Mouse (Mus musculus) liver, adult 2 months (tissue): ENCODE data around the gene Tmem108. TPM values are rescaled to one million over a fixed set of nuclear protein-coding genes. Genes with fewer than 3 reads are reported as not detected.

Experiments
- DNase-seq: peaks from one replicate; pipeline ENCODE4 v3.0.0-alpha.2; 2011; ENCODE audit warnings: low read depth, low spot score; ENCODE audit errors: extremely low read depth
- H3K27ac ChIP-seq: fragments of 200-500 bp; replicated peaks from 2 replicates; pipeline ENCODE4 v1.5.1; 2012; ENCODE audit warnings: low read depth, mild to moderate bottlenecking, control low read depth, inconsistent platforms, low read length; ENCODE audit not compliant: insufficient read depth
- H3K27me3 ChIP-seq: fragments of 200-500 bp; 2 replicates; pipeline ENCODE4 v1.6.1; 2012; ENCODE audit warnings: mild to moderate bottlenecking, moderate library complexity, low read length, inconsistent platforms; ENCODE audit not compliant: control insufficient read depth, insufficient read depth
- H3K36me3 ChIP-seq: fragments of 200-500 bp; 2 replicates; pipeline ENCODE4 v1.6.1; 2012; ENCODE audit warnings: low read length, inconsistent platforms; ENCODE audit not compliant: control insufficient read depth, insufficient read depth
- H3K4me1 ChIP-seq: fragments of 200-500 bp; 2 replicates; pipeline ENCODE4 v1.6.1; 2011; ENCODE audit warnings: low read length; ENCODE audit not compliant: control insufficient read depth, insufficient read depth
- H3K4me3 ChIP-seq: fragments of 200-500 bp; 2 replicates; pipeline ENCODE4 v1.5.1; 2011; ENCODE audit warnings: low read depth, mild to moderate bottlenecking, control low read depth, low read length, moderate library complexity; ENCODE audit not compliant: insufficient read depth
- H3K79me2 ChIP-seq: fragments of 200-500 bp; 2 replicates; pipeline ENCODE4 v1.6.1; 2012; ENCODE audit warnings: inconsistent platforms, mild to moderate bottlenecking, low read length, moderate library complexity; ENCODE audit not compliant: control insufficient read depth, insufficient read depth
- H3K9ac ChIP-seq: fragments of 200-500 bp; 2 replicates; pipeline ENCODE4 v1.6.1; 2012; ENCODE audit warnings: low read depth, mild to moderate bottlenecking, control low read depth, inconsistent platforms, low read length
- CTCF ChIP-seq: fragments of 200-500 bp; IDR thresholded peaks from 2 replicates; pipeline ENCODE4 v1.5.1; 2011; ENCODE audit warnings: low read depth, low read length, control low read depth
- POLR2A ChIP-seq: fragments of 200-500 bp; IDR thresholded peaks from 2 replicates; pipeline ENCODE4 v1.6.1; 2011; ENCODE audit warnings: low read length, control low read depth; ENCODE audit not compliant: insufficient read depth; ENCODE audit errors: extremely low read depth
- WGBS: fragments of 180-500 bp; shearing (Covaris S2); methylation state at CpG from one replicate; pipeline ENCODE4 v1.1.7; 2018; 5-methylcytosine and 5-hydroxymethylcytosine counted together
- polyA plus RNA-seq: library from polyadenylated mRNA; depleted of rRNA; stranded (reverse); fragments of >200 nt; gene quantifications from 2 replicates; pipeline ENCODE4 v1.2.3, GENCODE M21; 2012
- total RNA-seq: library from RNA; depleted of rRNA; stranded (reverse); fragments of >200 nt; gene quantifications from 2 replicates; pipeline ENCODE4 v1.2.3, GENCODE M21; 2014

Gene Tmem108
- total and polyA plus RNA-seq, 2 experiments: 0.09 to 0.40 TPM

- Histone ChIP-seq H3K36me3 (no peaks in the 10 kb centered on the region), H3K27me3 (no peaks in the 10 kb centered on the region), H3K79me2 (no peaks in the 10 kb centered on the region), H3K9ac (no peak overlapping the region), H3K4me3 (no peak overlapping the region), H3K27ac (no peak overlapping the region), H3K4me1 (no peaks in the 10 kb centered on the region)
- 89% methylated on average over 6 of the region's 6 CpGs for WGBS
- TF ChIP-seq POLR2A: no peak
- no peak for TF ChIP-seq CTCF
- DNase-seq: no peak
These were observed 95.8 kb downstream of the Tmem108 start for GRCm38 (mm10) chr9:103665817-103666216.

- H3K27me3 ChIP-seq: no peaks in the 10 kb centered on the region
- no peak for DNase-seq
- 86% methylated on average over 11 of the region's 11 CpGs for WGBS
- no peak overlapping the region for H3K27ac ChIP-seq
- TF ChIP-seq CTCF (no peak), POLR2A (no peak)
- H3K4me1 ChIP-seq: no peaks in the 10 kb centered on the region
- H3K9ac ChIP-seq: no peak overlapping the region
- H3K4me3 ChIP-seq: no peak overlapping the region
- no peaks in the 10 kb centered on the region for H3K79me2 ChIP-seq
- H3K36me3 ChIP-seq: no peaks in the 10 kb centered on the region
These were observed 97.5 kb downstream of the Tmem108 start for GRCm38 (mm10) chr9:103664151-103664550.

DNA sequence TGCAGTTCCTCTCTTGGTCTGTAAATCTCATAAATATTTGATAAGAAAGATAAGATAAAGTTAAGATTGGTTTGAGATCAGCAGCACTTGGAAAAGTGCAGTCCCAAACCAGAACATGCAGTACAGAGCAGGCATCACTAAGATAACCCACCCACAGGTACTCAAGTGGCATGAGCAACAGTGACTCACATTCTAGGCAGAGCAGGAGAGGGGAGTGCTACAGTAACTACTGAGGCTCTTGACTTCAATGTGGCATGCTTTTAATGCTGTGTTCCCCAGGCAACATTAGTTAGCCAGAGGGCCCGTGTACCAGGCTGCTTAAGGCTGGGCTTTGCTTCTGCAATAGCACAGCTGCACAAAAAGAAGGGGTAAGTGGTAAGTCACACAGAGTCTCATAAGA, 99.8 kb downstream of the Tmem108 start:
- DNase-seq: no peak
- H3K27ac ChIP-seq: no peak overlapping the region
- WGBS: 90% methylated on average over 1 of the region's 1 CpGs
- TF ChIP-seq POLR2A (no peak), CTCF (no peak)
- H3K9ac ChIP-seq: no peak overlapping the region
- H3K4me3 ChIP-seq: no peak overlapping the region
- no peaks in the 10 kb centered on the region for H3K27me3 ChIP-seq
- H3K36me3 ChIP-seq: no peaks in the 10 kb centered on the region
- no peaks in the 10 kb centered on the region for H3K4me1 ChIP-seq
- H3K79me2 ChIP-seq: no peaks in the 10 kb centered on the region

DNA sequence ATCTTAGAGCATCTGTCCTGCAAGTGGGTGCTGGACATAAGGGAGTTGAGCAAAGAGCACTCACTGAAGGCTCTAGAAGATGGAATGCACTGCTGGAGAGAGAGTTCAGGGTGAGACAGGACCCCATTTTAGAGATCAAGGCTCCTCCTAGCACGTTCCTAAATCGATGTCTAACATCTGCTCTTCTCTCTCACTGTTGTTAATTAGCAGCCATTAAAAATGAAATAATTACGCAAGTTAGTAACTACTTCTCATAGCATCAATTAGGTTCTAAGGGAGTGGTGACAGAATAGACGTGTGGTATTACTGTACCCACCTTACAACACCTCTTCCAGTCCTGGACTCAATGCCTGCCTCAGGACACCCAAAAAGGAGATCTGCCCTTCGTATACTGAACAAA, 103.7 kb downstream of the Tmem108 start:
- no peaks in the 10 kb centered on the region for H3K27me3 ChIP-seq
- H3K4me1 ChIP-seq: no peaks in the 10 kb centered on the region
- no peaks in the 10 kb centered on the region for H3K79me2 ChIP-seq
- no peak overlapping the region for H3K9ac ChIP-seq
- no peak for DNase-seq
- no peak overlapping the region for H3K4me3 ChIP-seq
- no peak for TF ChIP-seq POLR2A
- TF ChIP-seq CTCF: no peak
- H3K27ac ChIP-seq: no peak overlapping the region
- H3K36me3 ChIP-seq: no peaks in the 10 kb centered on the region
- WGBS: 80% methylated on average over 5 of the region's 5 CpGs

GRCm38 (mm10) chr9:103657183-103657975, 104.3 kb downstream of the Tmem108 start:
- Histone ChIP-seq H3K9ac (no peak overlapping the region), H3K27me3 (no peaks in the 10 kb centered on the region), H3K4me1 (no peaks in the 10 kb centered on the region), H3K36me3 (no peaks in the 10 kb centered on the region), H3K4me3 (no peak overlapping the region), H3K79me2 (no peaks in the 10 kb centered on the region), H3K27ac (no peak overlapping the region)
- TF ChIP-seq POLR2A (no peak), CTCF (no peak)
- DNase-seq: no peak
- 73% methylated on average over 13 of the region's 13 CpGs for WGBS

DNA sequence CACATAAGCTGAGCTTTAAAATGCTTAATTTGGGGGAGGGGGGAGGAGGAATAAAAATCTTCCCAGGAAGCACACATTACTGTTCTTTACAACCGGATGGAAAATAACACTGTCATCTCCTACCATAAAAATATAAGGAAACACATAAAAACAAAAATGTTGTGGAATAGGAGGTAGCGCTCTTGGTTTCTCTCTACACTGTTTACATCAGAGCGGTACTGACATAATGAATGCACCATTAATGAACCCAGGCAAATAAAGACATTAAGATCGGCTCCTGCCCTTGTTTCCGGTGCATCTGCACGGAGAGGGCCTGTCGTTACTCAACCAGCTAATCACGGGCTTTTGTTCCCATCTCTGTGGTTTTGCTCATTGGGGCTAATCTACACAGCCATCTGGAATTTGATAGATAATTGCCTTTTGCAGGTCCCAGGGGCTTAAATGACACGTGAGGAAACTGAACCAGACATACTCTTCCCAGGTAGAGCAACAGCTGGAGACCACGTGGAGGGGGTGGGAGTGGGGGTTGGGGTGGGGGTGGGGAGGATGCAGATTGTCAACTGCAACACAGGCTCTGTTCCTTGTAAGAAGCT, 107.5 kb downstream of the Tmem108 start:
- no peaks in the 10 kb centered on the region for H3K79me2 ChIP-seq
- no peaks in the 10 kb centered on the region for H3K4me1 ChIP-seq
- TF ChIP-seq CTCF (no peak), POLR2A (no peak)
- H3K27me3 ChIP-seq: no peaks in the 10 kb centered on the region
- no peak overlapping the region for H3K9ac ChIP-seq
- no peak overlapping the region for H3K4me3 ChIP-seq
- no peak for DNase-seq
- H3K36me3 ChIP-seq: no peaks in the 10 kb centered on the region
- WGBS: 57% methylated on average over 10 of the region's 10 CpGs
- no peak overlapping the region for H3K27ac ChIP-seq
